Mouse (Mus musculus): ENCODE results near the gene Abcc12.

Abcc12 gene

DNA sequence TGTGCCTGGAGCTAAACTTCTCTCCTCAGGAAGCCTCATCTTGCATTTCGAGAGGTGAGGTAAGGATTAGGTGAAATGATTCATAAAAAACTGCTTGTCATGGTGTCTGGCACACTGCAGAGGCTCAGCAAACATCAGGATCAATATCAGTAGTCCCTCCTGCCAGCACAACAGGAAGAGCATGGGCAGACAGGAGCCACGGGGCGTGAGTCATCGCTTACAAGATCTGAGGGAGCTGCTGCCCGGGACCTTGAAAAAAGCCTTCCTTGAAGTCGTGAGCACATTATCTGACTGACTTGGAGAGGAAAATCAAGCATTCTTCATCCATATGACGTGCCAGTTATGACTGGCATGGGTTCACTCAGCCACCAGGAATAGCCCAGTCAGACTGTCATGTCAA lies 79.1 kb downstream of the Abcc12 start:
- DNase-seq: no peak

DNA sequence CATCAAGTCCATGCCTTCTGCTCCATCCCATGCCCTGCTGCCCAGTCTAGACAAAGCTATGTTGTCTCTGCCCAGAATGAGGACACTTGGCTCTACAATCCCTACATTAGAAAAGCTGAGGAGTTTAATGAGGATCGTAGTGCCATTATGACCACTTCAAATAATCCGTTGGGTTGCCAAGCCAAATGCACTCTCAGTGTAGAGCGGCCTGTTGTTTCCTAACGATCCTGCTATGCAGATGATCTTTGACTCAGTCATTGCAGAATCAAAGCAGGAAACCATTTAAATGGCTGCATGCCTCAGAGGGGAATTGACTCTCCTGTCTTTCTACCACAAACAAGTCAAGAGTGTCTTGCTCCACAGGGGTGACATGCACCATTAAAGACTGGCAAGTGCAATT lies 85.4 kb downstream of the Abcc12 start:
- DNase-seq: no peak

DNA sequence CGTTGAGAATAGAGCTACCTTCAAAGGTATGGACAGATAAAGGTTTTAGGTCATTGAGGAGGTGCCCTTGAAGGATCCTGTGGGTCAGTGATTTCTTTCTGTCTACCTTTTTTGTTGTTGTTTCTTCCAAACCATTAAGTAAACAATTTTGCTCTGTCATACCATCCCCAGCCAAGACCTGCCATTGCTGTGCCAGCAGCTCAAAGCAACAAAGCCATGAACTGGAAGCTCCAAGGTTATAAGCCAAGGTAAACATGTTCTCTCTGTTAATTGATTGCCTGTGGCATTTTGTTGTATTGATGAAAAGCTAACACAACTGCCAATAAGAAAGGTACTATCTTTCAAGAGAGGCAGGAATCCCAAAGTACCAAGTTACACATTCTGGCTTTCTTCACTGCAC lies 86.6 kb downstream of the Abcc12 start:
- DNase-seq: no peak

DNA sequence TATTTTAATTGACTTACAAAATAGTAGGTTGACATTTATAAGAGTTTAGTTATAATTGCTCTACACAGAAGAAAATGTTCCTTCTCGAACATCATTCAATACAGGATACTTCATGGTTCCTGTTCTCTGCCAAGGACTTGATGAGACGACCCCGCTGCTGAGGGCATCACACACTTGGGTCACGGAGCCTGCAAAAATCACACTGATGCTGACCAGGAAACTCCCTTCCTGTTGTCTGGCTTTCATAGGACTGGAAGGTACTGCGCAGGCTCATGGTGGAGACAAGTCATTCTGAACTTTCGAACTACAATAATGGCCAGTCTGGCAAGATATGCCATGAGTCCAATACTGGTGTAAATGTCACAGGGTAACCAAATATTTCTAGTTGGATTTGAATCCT lies 95.1 kb downstream of the Abcc12 start:
- no peak for DNase-seq

DNA sequence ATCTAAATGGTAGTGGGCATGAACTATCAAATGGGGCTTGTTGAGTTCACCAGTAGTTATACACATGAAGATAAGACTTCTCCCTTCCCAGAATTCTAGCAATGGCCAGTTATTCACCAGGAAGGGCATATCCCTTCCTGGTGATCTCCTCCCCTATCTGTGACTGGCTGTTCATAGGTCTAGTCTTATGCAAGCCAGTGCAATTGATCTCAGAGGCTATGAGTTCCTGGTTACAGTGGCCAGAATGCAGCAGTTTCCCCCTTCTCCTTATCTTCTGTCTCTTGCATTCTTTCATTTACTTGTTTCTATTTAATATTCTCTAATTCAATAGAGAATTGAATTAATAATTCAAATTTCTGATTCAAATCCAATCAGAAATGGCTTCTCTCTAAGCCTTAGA lies 96.2 kb downstream of the Abcc12 start:
- DNase-seq: no peak

DNA sequence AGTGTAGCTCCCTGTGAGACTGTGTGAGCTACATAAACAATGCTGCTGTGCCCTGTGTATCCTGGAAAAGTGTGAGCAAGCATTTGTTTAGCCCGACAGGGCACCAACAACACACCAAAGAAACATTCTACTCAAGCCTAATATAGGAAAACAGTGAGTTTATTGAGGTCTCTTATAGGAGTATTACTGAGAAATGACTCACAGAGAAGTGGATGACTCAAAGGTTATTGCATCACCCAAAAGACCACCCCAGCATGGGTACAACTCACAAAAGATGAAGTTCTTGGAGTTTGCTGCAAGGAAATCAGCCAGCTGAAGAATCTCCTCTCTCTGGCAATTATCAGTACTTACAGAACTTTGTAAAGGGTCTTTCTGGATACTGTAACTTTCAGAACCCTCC lies 98.4 kb downstream of the Abcc12 start:
- DNase-seq: no peak

DNA sequence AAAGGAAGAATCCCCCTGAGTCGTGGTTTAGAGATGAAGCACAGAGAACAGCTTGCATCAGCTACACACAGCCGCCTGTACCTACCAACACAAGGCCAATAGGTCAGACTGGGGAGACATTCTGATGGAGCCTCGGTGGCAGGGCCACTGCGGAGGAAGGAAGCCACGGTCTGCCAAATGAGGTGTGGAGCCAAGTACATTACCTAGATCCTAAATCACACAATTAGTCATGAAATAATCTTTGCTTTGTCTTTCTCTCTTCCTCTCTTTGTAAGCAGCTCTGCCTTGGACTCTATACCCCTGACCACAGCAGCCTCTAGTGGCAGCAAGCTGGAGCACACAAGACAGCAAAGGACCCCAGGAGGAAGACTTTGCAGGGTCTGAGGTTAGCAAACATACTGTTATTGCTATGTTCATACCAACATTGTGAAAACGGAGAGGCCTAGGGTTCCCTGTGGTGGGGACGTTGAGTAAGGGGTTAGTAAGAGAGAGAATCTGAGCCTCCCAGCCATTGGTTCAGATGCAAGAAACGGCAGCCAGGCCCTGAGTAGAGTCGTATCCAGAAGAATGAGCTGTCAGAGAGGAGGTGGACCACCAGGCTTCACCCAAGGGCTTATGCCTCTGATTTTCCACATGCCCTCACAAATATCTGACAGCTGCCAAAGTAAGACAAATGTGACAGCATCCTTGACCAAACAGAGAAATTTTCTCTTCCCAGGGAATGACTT lies 104.6 kb downstream of the Abcc12 start:
- peak; percentile 49 for DNase-seq

DNA sequence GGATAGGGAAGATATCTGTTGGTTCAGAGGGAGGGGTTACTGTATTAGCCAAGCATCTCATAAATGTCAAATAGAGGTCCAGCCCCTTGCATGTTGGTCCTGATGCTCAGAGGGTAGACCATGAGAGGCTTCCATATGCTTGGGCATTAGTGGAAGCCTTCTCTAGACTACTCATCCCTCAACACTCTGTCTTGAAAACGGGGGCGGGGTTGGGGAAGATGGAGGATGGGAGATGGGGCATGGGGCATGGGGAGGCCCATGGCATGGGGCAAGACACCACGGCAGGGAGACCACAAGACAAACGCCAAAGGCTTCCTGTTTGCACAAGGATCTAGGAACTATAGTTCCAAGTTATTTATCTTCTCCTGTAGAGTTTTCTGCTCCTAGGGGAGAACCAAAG lies 106.0 kb downstream of the Abcc12 start:
- no peak for DNase-seq

DNA sequence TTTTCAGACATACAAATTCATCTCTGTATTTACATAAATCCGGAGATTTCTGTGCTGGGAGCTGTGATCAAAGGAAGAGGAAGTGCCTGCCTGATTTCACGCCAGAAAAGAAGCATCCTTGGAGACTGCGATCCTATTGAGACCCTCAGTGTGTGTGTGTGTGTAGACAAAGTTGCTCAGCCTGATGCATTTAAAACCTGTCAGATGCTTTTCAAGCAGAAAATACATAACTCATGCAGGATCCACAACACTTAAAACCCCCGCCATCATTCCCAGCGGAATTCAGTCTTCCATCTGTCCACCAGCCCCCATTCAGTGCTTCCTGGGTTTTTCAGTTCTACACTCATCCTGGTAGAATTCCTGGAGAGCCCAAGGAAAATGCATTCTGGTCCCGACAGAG lies 107.4 kb downstream of the Abcc12 start:
- no peak for DNase-seq

DNA sequence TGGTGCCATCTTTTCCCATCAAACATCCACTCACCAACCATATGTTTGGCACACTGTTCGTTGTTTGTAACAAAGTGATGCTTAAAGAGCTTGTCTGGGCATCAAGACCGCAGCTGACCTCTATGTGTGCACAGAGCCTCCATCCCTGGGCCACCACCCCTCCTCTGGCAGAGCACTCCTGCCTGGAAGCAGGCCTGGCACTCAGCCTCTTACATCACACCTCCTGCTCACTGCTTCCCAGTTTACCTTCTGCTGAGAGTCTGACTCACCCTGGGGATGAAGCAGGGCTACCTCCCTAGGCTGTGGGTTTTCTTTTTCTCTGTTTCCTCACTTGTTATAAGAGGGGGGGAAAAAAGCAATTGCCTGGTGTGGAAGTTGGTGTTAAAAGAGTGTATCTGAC lies 109.8 kb downstream of the Abcc12 start:
- DNase-seq: peak; percentile 62

DNA sequence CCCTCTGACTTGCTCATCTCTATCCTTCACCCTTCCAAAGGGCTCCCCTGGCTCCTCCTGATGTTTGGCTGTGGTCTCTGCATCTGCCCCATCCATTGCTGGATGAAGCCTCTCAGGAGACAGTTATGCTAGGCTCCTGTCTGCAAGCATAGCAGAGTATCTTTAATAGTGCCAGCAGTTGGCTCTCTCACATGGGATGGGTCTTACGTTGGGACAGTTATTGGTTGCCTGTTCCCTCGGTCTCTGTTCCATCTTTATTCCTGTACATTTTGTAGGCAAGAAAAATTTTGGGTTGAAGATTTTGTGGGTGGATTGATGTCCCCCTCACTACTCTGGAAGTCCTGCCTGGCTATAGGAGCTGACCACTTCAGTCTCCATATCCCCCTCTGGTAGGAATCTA lies 117.3 kb downstream of the Abcc12 start:
- DNase-seq: no peak

DNA sequence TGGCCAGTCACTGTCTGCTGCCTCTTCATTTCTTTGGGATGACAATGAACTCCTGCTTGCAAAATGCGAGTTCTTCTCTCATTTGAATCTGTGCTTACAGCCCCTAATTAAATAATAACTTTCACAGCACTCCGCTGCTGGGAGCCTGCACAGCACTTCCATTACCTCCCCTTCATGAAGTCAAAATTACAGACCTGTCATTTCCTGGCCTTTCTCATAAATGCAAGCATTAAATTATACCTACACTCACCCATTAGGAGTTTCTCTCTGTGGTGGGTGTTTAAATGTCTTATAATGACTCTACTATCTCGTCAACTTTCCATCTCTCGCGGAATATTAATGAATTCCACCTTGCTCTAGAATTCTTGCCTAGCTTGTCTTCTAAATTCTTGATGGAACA lies 120.1 kb downstream of the Abcc12 start:
- DNase-seq: no peak

DNA sequence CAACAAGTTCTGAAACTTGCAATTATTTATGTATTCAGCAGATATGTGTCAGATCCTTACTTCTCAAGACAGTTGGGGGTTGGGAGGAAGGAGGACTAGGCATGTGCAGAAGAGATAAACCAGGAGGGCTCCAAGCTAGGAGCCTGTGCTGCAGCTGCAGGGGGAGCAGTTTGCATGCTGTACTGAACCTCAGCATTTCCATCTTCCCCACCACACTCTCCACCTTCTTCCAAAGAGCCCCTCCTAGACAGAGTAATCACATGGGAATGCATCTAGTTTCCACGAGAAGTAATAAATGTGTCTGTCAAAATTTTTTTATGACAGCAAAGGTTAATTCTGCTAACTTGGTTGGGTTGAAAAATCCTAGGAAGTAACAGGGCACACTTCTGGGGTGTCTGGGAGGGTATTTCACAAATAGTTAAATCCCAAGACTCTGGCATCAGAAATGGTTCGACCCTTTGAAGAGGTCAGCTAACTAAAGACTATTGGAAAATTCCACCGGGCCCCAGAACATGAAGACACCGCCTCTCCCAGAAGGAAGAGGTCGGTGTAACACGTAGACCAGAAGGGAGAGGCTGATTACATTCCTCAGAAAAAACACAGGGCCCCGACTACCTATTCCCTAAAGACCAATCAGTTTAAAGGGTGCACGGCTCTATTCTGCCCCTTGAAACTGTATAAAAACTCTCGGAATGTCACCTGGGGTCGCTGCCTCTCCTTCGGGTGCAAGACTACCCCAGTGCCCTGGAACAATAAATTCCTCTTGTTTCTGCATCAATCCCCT lies 126.6 kb downstream of the Abcc12 start:
- no peak for DNase-seq

DNA sequence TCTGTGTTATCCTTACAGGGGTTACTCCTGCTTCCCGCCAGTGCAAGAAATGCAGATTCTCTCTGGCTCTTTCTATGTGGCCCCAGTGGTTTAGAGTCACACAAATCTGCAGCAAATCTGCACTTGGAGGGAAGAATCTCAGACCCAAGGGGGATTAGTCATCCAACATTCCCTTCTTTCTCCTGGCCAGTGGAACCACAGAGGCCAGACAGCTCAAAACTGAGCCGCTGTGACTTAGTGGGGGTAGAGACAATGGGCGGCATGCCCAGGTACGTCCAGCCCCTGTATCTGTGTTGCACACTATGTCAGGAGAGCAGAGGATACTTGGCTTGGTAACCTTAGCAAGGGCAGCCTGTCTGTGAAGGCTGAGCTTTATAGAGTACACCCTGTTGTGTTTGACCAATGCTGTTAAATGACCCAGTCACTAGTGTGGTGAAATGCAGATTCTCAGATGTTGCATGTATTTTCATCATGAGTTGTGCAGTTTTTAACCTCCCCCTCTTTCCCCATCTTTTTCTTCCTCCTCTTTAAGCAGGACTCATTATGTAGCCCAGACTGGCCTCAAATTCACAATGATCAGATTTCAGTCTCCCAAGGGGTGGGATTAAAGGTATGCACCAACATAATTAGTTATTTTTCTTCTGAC lies 130.5 kb downstream of the Abcc12 start:
- DNase-seq: no peak

DNA sequence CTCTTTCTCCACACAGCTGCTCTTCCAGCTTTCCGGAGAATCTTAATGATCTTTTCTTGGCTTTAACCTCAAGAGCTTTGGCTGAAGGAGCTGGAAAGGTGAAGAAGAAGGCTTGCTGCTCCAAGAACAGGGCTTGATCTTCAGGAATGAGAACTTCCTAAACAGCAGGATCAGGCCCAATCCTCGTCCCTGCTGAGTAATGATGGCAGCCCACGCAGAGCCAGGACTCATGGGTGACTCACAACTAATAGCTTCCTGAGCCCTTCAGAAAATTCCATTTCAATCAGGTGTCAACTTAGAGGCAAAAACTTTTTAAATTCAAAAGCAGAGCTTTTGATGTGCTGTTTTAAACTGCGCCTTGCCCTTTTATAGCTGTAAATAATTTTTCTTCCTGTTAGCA lies 135.0 kb downstream of the Abcc12 start:
- DNase-seq: no peak

DNA sequence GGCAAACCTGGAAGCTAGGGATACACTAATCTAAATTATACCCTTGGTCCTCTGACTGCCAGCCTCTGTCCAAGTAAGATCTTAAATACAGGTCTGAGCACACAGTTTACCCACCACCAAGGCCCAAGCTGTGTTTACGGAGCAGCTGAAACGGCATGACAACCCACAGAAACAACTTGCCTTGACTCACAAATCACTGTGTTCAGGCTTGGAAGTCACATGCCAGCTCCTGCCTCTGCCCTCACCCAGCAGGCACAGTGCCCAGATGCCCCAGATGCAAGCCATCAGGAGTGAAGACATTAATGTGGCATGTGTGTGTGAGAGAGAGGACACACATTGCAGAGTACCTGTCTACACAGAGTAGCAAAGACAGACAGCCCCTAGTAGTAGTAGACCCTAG lies 136.7 kb downstream of the Abcc12 start:
- no peak for DNase-seq

DNA sequence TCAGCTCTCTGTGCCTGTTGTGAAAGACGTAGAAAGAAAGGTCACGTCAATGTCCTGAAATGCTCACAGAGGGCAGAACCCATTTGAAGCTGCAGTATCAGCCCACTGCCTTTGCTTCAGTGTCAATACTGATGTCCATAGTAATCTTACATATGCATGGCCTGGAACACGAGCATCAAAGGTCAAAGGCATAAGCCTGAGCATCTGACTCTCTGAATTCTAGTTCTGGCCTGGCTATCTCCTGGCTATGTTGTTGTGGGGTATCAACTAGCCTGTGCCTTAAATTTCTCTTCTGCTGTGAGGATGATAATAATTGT lies 141.5 kb downstream of the Abcc12 start:
- DNase-seq: no peak

DNA sequence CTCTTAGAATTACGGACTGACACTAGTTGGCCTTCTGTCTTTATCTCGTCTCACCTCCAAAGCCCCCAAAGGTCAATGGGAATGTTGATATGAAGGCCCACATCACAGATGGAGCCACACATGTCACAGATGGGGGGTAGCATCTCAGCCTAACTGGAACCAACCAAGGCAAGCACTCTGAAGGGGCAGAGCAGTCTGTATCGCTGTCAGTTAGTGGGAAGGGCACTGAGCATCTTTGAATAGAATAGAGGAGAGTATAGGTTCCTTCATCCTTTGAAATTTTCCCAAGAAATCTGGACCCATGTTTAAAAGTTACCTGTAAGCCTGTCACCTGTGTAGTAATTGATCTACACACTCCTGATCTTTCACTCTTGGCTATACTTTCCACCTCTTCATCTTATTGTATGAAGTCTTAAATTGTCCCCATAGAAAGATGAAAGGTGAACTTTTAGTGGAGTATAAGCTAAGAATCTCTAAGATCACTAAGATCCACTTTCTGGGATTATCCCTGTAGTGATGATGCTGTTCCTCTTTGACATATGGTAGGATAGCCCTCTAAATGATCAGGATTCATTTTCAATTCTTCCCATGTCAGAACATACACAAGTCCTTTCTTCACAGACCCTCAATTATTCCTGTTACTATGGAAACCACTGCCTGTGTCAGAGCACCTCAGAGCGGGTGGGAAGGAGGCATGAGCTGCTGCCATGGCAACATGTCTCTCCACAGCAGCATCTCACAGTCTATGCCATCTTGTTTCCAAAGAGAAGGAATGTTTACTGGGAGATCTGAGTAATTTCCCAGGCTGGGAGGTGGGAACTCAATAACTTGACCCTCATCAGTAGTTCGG lies 142.1 kb downstream of the Abcc12 start:
- DNase-seq: peak; percentile 56

DNA sequence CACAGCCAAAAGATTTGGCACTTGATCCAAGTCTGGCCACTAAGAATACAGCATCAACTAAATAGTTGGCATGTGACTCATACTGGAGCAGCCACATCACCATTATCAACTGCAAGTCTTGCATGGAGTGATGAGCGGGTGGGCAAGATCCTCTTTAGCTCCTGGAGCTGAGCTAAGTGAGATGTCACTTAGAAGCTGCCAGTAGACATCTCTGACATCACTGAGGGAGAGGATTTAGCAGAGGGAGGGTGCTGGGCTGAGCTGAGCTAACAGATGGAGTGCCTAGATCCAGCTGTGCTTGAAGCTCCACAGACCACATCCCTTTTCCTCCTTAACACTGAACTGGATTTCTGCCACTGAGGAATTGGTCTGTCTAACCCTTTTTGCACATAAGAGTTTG lies 143.1 kb downstream of the Abcc12 start:
- peak; percentile 41 for DNase-seq
